Mouse (Mus musculus) splenic B cell, adult 2 months (primary cell): Measurements from ENCODE around the gene Mfap3l.
"Not testable (repeated sequence)": the region's sequence is repeated elsewhere in the genome, so short reads cannot be mapped to it uniquely, and the experiment has no call there.

Experiments
- DNase-seq: peaks from one replicate; pipeline ENCODE4 v3.0.0-alpha.2; 2011; ENCODE audit warnings: low read depth, low spot score
- H3K27me3 ChIP-seq: 2 replicates; pipeline ENCODE4 v1.6.1; 2012; ENCODE audit warnings: mild to moderate bottlenecking, low read length, moderate library complexity, mixed read lengths; ENCODE audit not compliant: control insufficient read depth, poor library complexity, insufficient read depth, severe bottlenecking
- H3K36me3 ChIP-seq: 2 replicates; pipeline ENCODE4 v1.6.1; 2012; ENCODE audit warnings: mild to moderate bottlenecking, low read length, moderate library complexity, mixed read lengths; ENCODE audit not compliant: control insufficient read depth, poor library complexity, insufficient read depth, severe bottlenecking

Gene Mfap3l

DNA sequence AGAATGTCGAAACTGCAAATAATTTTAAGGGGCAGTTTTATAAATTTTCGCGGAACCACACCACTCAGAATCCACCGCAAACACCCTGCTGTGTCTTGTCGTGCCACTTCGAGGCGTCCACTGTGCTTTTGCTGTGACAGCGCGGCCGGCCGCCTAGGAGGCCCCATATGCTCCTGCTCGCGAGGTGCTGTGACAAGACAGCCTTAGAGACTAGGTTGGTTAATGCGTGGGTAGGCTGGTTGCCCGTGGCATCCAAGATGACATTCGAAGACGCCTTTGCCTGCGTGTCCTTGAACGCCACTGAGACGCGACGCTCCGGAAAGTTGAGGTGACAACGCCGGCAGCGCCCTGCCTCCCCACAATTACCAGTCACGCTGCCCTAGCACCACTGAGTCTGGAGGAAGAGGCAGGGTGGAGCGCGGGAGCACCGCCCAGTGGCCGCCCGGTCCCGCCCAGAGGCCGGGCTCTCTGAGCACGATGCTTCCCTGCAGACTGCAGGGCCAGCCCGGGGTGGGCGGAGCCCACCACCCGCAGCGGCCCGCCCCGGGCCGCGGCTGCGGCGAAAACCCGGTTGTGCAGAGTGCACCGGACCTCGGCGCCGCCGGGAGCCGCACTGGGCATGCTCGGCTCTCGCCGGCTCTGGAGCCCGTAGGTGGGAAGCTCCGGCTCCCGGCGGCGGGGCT is at the start of gene Mfap3l:
Mfap3l (plus strand) TSS at position 578 of the 683 bp plus-strand sequence.
- DNase-seq: peak; percentile 65
- H3K27me3 ChIP-seq: no peaks in the 10 kb centered on the region; the same call in 1 of the 2 replicates
- no peaks in the 10 kb centered on the region for H3K36me3 ChIP-seq

DNA sequence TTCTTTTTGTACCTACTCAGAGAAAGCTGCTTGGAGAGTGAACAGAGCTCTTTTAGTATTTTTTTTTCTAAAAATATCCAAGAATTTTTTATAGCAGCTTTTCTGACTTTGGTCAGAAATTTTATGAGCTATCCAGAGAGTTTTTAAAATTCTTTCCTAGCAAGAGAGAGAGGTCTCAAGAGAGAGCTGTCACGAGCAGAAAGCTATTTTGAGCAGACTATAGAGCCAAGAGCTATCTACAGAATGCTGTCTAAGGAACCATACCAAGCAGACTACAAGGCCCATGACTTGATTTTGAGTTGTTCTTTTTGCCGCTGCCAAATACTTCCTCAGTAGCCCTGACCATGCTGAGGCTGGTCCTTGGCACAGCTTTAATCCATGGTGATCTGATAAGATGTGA is 49.3 kb upstream of the Mfap3l start:
- Histone ChIP-seq H3K36me3 (no peaks in the 10 kb centered on the region), H3K27me3 (no peaks in the 10 kb centered on the region)
- no peak for DNase-seq

DNA sequence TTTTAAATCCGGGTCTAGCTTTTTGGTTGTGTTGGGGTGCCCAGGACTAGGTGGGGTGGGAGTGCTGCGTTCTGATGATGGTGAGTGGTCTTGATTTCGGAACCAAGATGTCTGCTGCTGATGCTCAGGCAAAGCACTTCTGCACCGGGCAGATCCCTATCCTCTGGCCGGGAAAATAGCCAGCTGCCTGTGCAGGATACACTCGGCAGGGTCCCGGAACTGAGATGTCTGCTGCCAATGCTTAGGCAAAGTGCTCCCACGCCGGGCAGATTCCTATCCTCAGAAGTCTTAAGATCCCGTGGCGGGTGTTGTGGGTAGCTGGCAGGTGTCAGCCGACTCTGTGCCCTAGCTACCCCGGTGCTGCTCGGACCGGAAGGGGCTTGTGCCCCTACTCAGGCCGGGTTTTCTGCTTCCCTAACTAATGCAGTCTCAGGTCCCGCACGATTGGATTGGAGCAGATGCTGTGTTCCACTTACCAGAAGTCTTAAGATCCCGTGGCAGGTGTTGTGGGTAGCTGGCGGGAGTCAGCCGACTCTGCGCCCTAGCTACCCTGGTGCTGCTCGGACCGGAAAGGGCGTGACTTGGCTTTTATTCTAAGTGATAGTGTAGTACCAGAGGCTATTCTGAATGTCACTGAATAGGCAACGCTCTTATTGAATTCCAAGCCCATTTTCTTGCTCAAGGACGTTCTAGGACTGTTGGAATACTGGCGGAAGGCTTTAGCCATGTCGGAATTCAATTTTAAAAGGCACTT is 41.1 kb upstream of the Mfap3l start:
- DNase-seq, H3K36me3 ChIP-seq, H3K27me3 ChIP-seq: not testable (repeated sequence)

DNA sequence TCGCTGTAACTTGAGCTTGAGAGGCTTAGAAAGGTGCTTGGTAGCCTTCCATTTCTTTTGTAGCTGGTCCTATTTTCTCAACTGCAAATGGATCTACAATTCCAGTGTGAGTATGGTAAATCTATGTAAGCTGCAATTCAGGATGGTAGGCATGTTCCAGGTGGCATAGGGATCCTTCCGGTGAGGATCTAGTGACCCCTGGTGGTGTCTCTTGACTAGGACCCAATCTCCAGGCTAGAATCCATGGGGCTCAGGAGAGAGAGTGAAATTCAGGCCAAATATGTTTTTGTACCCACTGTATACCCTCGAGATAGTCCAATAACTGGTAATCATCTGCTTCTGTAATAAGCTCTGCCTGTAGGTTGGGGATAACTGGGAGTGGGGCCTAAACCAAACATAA is 37.9 kb upstream of the Mfap3l start:
- no peaks in the 10 kb centered on the region; the same call in 1 of the 2 replicates for H3K27me3 ChIP-seq
- H3K36me3 ChIP-seq: no peaks in the 10 kb centered on the region
- DNase-seq: no peak

DNA sequence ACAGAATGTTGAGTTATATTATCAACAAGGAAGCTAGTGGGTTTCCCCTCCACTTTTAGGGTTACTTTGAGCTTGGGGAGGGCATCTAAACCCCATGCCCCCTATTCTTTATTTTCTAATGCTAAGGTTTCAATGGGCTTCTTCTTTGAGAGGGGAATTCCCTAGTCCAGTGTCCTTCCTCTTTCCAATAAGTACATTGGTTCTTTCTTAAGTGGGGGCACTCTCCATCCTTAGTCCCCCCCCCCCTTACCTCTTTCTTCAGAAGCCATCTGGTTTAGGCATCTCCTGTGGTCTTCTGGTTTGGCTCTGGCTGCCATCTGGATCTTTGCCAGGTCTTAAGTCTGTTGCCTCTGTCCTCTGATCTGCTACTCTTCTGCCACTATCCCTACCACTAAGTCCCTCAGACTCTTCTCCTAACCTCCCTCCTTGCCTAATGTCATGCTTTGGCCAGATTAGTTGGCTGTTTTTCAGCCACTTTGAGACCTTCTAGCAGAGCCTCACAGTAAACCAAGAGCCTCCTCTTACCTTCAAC is 21.0 kb upstream of the Mfap3l start:
- Histone ChIP-seq H3K27me3 (no peaks in the 10 kb centered on the region), H3K36me3 (no peaks in the 10 kb centered on the region)
- DNase-seq: no peak

DNA sequence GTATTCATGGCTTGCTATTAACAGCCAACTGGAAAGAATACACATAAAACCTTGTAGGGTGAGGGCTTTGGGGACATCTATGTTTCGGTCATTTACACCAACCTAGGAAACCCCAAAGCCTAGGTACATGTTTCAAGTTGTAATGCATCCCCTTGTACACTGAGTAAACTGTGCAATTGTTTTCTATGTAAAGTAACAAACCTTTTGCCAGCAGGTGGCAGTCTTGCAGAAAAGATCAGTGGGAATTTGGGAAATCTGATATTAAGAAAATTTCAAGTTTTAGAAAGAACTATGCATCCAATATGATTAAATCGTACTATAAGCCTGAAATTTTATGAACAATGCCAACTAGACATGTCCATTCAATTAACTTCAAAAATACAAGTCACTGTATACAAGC is 15.7 kb upstream of the Mfap3l start:
- no peaks in the 10 kb centered on the region for H3K27me3 ChIP-seq
- no peaks in the 10 kb centered on the region for H3K36me3 ChIP-seq
- DNase-seq: peak; percentile 32

DNA sequence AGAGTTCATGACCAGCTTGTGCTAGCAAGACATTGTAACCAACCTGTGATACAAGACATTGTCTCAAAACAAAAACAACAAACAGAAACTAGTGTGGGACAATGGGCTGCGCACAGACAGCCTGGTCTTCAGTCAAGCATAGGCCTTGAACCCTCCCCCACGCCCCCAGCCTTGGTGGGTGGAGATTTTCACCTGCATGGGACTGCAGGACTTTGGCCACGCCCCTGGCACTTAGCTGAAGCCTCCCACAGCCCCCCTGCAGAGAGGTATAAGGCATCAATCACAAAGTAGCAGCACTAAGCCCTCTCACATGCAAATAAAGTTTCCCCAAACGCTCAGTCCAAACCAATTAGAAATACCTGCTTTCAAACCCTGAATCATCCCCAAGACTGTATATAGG is 11.1 kb upstream of the Mfap3l start:
- Histone ChIP-seq H3K27me3 (no peaks in the 10 kb centered on the region), H3K36me3 (no peaks in the 10 kb centered on the region)
- no peak for DNase-seq

DNA sequence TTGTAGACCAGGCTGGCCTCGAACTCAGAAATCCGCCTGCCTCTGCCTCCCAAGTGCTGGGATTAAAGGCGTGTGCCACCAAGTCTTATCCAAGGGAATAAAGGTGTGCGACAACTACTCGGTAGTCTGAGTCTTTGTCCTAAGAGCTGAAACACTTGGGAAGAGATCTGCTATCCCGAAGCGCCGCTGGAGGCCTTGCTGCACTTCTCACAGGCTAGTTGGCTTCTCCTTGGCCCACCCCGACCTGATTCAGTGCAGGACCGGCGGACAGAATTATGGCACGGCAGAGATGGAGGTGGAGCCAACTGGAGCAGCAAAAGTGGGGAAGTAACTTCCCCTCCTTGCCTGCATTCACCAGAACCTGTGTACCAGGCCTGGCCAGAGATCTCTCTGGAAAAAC is 10.6 kb upstream of the Mfap3l start:
- no peaks in the 10 kb centered on the region for H3K27me3 ChIP-seq
- no peaks in the 10 kb centered on the region for H3K36me3 ChIP-seq
- DNase-seq: no peak

DNA sequence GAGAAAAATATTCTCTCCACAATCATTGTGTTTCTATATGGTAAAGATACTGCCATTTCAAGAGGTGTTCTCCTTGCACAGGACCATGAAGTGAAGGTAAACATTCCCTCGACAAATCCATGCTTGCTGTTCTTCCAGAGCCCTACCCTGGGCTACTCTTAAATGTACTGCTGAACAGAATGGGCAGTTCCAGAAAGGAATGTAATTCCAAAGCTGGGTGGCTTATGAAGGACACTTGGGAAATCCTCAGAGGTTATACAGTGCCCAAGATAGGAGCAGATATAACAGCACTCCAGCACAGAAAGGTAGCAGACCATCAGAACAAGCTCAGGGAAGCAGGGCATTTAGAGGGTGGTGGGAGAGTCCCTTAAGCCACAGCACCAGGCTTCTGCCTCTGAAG is 9.2 kb upstream of the Mfap3l start:
- Histone ChIP-seq H3K36me3 (no peaks in the 10 kb centered on the region), H3K27me3 (no peaks in the 10 kb centered on the region)
- no peak for DNase-seq

DNA sequence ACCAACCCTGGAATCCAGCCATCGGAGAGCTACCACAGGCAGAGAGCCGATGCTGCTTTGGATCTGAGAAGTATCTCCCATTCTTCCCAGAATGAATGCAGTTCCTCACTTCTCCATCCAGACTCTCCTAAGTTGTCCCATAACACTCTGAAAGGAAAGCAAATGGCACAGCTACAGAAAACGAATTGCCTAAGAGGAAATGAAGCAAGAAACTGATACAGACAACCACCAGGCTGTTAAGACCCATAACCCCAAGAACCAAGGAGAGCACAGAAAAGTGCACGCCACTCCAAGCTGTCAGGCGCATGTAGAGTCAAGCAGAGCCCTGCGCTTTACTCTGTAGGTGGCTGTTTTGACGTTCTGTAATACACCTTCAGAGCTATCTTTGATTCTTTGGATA is 7.9 kb upstream of the Mfap3l start:
- Histone ChIP-seq H3K27me3 (no peaks in the 10 kb centered on the region), H3K36me3 (no peaks in the 10 kb centered on the region)
- no peak for DNase-seq

DNA sequence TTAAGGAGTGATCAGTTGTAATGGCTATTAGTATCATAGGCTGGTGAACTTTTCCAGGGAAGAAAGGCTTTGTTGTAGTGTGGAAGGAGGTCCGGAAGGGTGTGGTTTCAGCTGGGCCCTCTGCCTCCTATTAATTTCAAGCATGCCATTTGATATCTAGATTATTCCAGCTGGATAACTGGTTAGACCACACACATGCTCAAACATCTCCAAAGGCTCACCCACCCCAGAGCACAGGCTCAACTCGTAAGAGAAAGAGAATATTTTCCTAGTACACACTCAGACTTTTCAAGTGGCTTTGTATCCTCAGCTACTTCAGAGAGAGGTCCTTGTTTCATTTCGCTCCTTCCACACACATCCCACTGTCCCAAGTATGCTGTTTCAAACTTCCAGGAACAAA is 4.7 kb upstream of the Mfap3l start:
- H3K36me3 ChIP-seq: no peaks in the 10 kb centered on the region
- H3K27me3 ChIP-seq: no peaks in the 10 kb centered on the region
- DNase-seq: no peak

DNA sequence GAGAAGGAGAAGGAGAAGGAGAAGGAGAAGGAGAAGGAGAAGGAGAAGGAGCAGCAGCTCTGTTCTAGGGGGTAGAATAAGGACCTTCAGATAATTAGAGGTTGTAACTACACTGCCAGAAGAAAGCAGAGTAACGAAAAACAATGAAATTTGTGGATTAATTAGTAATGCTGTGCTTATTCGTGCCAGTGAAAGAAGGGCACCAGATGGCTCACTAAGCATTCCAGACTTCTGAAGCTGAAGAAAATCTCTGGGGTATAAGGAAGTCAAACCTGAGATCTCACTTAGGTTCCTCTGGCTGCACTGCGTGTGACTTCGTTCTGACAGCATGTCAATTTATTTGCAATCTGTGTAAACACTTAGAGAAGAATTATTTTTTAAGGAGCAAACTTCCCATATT is 3.6 kb upstream of the Mfap3l start:
- Histone ChIP-seq H3K36me3 (no peaks in the 10 kb centered on the region), H3K27me3 (no peaks in the 10 kb centered on the region)
- no peak for DNase-seq

DNA sequence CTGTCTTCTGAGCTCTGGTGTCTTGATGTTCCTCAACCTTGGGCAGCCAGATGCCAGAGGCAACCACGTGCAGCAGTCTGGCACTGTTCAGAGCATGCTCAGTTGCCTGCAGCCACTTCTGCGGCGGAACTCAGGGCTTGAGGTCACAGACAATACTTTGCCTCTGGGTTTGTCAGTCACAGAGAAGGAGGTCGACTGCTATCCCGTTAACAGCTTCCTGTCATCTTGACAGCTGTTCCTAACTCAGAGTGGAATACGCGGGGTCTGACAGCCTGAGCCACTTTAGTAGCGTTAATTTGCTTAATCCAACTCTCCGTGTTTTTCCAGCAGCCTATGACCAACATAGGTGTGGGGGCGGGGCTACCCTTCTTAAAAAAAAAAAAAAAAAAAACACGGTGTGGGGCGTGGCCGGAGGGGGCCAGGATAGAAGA is 1.1 kb upstream of the Mfap3l start:
- peak; percentile 11 for DNase-seq
- H3K36me3 ChIP-seq: no peaks in the 10 kb centered on the region
- H3K27me3 ChIP-seq: no peaks in the 10 kb centered on the region; the same call in 1 of the 2 replicates

DNA sequence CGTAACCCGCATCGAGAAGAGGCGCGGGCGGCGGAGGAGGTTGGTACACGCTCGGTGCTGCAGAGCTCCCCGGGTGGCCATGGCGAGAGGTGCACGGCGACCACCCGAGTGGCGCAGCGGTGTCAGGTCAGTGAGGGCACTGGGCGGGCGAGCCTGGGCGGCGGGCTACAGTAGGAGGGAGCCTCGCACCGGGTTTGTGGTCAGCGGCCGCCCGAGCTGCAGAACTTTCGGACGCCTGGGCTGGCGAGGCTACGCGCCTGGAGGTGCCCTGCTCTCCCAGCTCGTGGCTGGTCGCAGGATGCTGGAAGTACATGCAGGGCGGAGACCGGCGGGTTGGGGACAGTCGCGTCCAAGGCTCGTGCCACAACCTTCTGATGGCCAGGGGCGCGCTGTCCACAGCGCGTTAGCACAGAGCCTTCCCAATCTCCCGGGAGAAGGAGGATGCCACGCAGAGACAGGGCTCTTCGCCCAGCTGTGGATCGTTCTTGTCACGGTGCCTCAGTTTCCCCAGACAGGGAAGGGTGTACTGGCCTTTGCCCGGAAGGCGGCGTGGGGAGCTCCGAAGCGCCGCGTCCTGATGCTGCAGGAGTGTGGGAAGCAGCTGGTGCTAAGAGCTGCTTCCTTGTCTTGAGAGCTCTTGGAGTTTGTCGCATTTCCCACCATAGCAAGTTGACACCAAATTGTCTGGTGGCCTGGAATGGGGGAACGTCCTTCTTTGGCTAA is 467 bp downstream of the Mfap3l start:
- Histone ChIP-seq H3K36me3 (no peaks in the 10 kb centered on the region), H3K27me3 (no peaks in the 10 kb centered on the region; the same call in 1 of the 2 replicates)
- peak; percentile 1 for DNase-seq

DNA sequence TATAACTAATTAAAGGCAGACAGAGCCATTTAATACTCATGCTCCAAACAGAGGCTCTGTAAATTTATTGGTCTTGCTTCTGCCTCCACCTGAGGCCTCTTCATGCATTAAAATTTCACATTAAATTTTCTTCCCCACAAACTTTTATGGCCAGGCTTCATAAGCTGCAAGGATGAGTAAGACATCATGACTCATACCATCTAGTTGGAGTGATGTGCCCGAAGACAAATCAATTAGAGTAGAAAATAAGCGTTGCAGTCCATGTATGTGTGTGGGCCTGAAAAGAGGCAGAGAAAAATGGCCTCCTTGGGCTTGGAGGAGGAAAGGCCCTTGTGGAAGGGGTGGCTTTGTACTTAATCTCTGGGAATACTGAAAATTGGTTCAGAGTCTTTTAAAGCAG is 2.3 kb downstream of the Mfap3l start:
- Histone ChIP-seq H3K36me3 (no peaks in the 10 kb centered on the region), H3K27me3 (no peaks in the 10 kb centered on the region; the same call in 1 of the 2 replicates)
- DNase-seq: no peak
